Mouse (Mus musculus) frontal cortex, postnatal 14 days (tissue): Measurements from ENCODE around the gene Gm6812.
"Not testable (repeated sequence)": the region's sequence is repeated elsewhere in the genome, so short reads cannot be mapped to it uniquely, and the experiment has no call there.

Source experiments
- DNase-seq, 2 experiments: peaks; one replicate each; pipeline ENCODE4 v3.0.0; 2022; ENCODE audit warnings: low spot score in 2 of 2

Gm6812 gene

DNA sequence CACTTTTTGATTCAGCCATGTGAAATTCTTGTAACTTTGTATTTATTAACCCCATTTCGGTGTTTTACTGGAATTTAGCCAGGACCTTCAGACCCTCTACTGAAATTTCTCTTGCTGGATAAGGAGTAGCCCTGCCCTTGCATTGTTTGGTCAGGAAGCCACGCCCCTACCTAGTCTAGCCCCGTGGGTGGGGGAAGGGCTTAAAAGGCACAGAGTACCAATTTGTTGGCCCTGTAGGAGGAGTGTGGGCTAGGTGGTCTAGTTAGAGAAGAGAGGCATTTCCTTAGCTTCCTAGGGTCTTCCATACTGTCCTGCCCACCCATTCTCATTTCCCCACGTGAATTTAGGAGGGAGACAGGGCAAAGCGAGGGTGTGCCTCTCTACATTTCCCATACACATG is at the start of gene Gm6812:
TSS of gene Gm6812 (minus strand) at position 101 of the 400 bp plus-strand sequence.
- DNase-seq: not testable (repeated sequence)

DNA sequence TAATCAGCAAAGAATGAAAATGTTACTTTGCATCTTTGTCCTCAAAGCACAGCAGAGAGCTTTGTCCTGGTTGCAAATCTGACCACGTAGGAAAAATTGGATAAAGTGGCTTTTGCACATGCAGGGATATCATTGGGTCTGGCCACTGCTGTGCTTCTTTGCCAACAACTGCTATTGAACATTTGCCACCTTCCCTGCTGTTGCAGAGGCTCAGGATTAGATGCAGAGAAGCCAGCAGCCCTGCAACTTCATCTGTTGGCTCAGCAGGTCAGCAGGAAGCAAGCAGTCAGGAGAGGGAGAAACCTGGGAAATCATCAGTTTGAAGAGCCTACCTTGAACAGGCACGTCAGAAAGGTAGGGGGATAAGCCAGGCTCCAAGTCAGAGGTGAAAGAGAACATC is 27.7 kb downstream of the Gm6812 start:
- DNase-seq: no peak
